Mouse (Mus musculus): Measurements from ENCODE around the gene Rere.

- TF ChIP-seq POLR2A (IDR thresholded peaks at IDR 0.05; ENCODE audit: insufficient read depth, low read depth, low read length) = no peak
- no peak for TF ChIP-seq CTCF (IDR thresholded peaks at IDR 0.05)
Measured at GRCm38 (mm10) chr4:150402608-150402985, 121.2 kb downstream of the Rere start.

Measured in heart, adult 2 months (tissue).